ENCODE assay signal across 8 mouse cellular contexts in genomic region chr11:121475699-121476415, GRCm38 (mm10). TPM values are rescaled to one million over a fixed set of nuclear protein-coding genes. Genes with fewer than 3 reads are reported as not detected.
DNase-seq lines count a peak whose midpoint lies in the region; ATAC-seq and TF ChIP-seq lines count a peak whose summit lies in the region.

No protein-coding gene starts in this region.

- no peak overlapping the region for H3K27ac ChIP-seq in forebrain, embryonic 10.5 days
- no peak overlapping the region for H3K27ac ChIP-seq in forebrain, embryonic 12.5 days
- no peak overlapping the region for H3K27ac ChIP-seq in bone marrow, adult 2 months (ENCODE audit: control insufficient read depth, insufficient read depth, low read depth, low read length, poor library complexity)
- no peak overlapping the region for H3K27ac ChIP-seq in hindbrain, embryonic 16.5 days (ENCODE audit: low read depth, low read length)

- WGBS in forebrain, embryonic 10.5 days, result 39% methylated on average over 9 of the region's 9 CpGs
- WGBS in forebrain, embryonic 12.5 days, result 34% methylated on average over 9 of the region's 9 CpGs
- 18% methylated on average over 9 of the region's 9 CpGs for WGBS in bone marrow, adult 2 months
- 38% methylated on average over 9 of the region's 9 CpGs for WGBS in hindbrain, embryonic 16.5 days

- H3K4me2 ChIP-seq in forebrain, embryonic 12.5 days, result no peak overlapping the region
- H3K4me2 ChIP-seq in hindbrain, embryonic 16.5 days (ENCODE audit: low read length), result no peak overlapping the region

- no peaks in the 10 kb centered on the region for H3K27me3 ChIP-seq in forebrain, embryonic 10.5 days (ENCODE audit: poor library complexity, severe bottlenecking)
- no peaks in the 10 kb centered on the region for H3K27me3 ChIP-seq in forebrain, embryonic 12.5 days
- H3K27me3 ChIP-seq in hindbrain, embryonic 16.5 days (replicated peaks; ENCODE audit: control insufficient read depth, insufficient read depth, low read length), result no peaks in the 10 kb centered on the region

- ATAC-seq in forebrain, embryonic 12.5 days (ENCODE audit: low FRiP score), result no peak
- ATAC-seq in erythroid progenitor cell, adult 5-6 weeks (replicated peaks; ENCODE audit: low FRiP score, poor library complexity, severe bottlenecking), result peak; percentile 72
- ATAC-seq in hindbrain, embryonic 16.5 days, result peak; percentile 67
- peak; percentile 69 for ATAC-seq in megakaryocyte-erythroid progenitor cell, adult 5-6 weeks (replicated peaks; ENCODE audit: low FRiP score, low TSS enrichment, poor library complexity, severe bottlenecking)

- DNase-seq in forebrain, embryonic 10.5 days (ENCODE audit: extremely low spot score, low spot score), result peak; percentile 72
- DNase-seq in left cerebral cortex, adult 11 months (ENCODE audit: low spot score), result peak; percentile 40
- peak; percentile 73 to 87 for DNase-seq in spleen, postnatal 10 days (ENCODE audit: low spot score in 2 of 2)

- peak; percentile 91 for TF ChIP-seq CTCF in bone marrow, adult 2 months (IDR thresholded peaks at IDR 0.05; ENCODE audit: control insufficient read depth, insufficient read depth, low read length)

- H3K4me1 ChIP-seq in forebrain, embryonic 10.5 days, result no peaks in the 10 kb centered on the region
- H3K4me1 ChIP-seq in forebrain, embryonic 12.5 days, result no peaks in the 10 kb centered on the region
- peaks cover 6% of the 10 kb centered on the region for H3K4me1 ChIP-seq in bone marrow, adult 2 months (ENCODE audit: control insufficient read depth, insufficient read depth, low read length)
- H3K4me1 ChIP-seq in hindbrain, embryonic 16.5 days (ENCODE audit: control insufficient read depth, insufficient read depth, low read depth, low read length), result no peaks in the 10 kb centered on the region

- no peaks in the 10 kb centered on the region for H3K9me3 ChIP-seq in forebrain, embryonic 10.5 days
- no peaks in the 10 kb centered on the region for H3K9me3 ChIP-seq in forebrain, embryonic 12.5 days
- no peaks in the 10 kb centered on the region for H3K9me3 ChIP-seq in hindbrain, embryonic 16.5 days (ENCODE audit: control insufficient read depth, low read length)

- no peak for TF ChIP-seq POLR2A in bone marrow, adult 2 months (IDR thresholded peaks at IDR 0.05; ENCODE audit: borderline replicate concordance, control insufficient read depth, low read depth, low read length)

- no peak overlapping the region for H3K9ac ChIP-seq in forebrain, embryonic 12.5 days
- H3K9ac ChIP-seq in hindbrain, embryonic 16.5 days (ENCODE audit: low read depth, low read length), result no peak overlapping the region

- H3K4me3 ChIP-seq in forebrain, embryonic 10.5 days, result no peak overlapping the region
- H3K4me3 ChIP-seq in forebrain, embryonic 12.5 days (replicated peaks), result no peak overlapping the region
- no peak overlapping the region for H3K4me3 ChIP-seq in bone marrow, adult 2 months (replicated peaks; ENCODE audit: control insufficient read depth, low read depth, low read length)
- no peak overlapping the region for H3K4me3 ChIP-seq in hindbrain, embryonic 16.5 days (ENCODE audit: low read length)

- H3K36me3 ChIP-seq in forebrain, embryonic 10.5 days (replicated peaks), result peaks cover 54% of the 10 kb centered on the region
- peaks cover 41% of the 10 kb centered on the region for H3K36me3 ChIP-seq in forebrain, embryonic 12.5 days (replicated peaks)
- peaks cover 9% of the 10 kb centered on the region for H3K36me3 ChIP-seq in hindbrain, embryonic 16.5 days (ENCODE audit: control insufficient read depth, insufficient read depth, low read length)

RNA-seq across cellular contexts. Expression of gene Tbcd, which starts 24.1 kb away (rescaled TPM):
- 53.3 and 57.1 TPM in 2 replicates for polyA plus RNA-seq in forebrain, embryonic 10.5 days (2016; fragmentation: Nextera tagmentation; extraction: Ambion mirVana)
- 56.0 and 60.6 TPM in 2 replicates for polyA plus RNA-seq in forebrain, embryonic 12.5 days (2016; fragmentation: Nextera tagmentation; extraction: Ambion mirVana)
- 25.2 and 28.4 TPM in 2 replicates for polyA plus RNA-seq in bone marrow, adult 2 months (2011; ENCODE audit: insufficient read depth, insufficient read length, low replicate concordance, missing spikeins)
- total RNA-seq in erythroid progenitor cell, adult 5-6 weeks (2015; ENCODE audit: low replicate concordance), result 84.7 and 94.8 TPM in 2 replicates
- 90.7 and 125 TPM in 2 replicates for total RNA-seq in erythroid progenitor cell, adult 5-6 weeks (2017; ENCODE audit: low replicate concordance)
- 60.8 and 64.2 TPM in 2 replicates for polyA plus RNA-seq in hindbrain, embryonic 16.5 days (2015; fragmentation: Nextera tagmentation; extraction: Ambion mirVana)
- 64.2 and 85.0 TPM in 2 replicates for total RNA-seq in megakaryocyte-erythroid progenitor cell, adult 5-6 weeks (2014; fragmentation: Nextera tagmentation)
- total RNA-seq in megakaryocyte-erythroid progenitor cell, adult 5-6 weeks (2017), result 53.6 and 105 TPM in 2 replicates

RNA-seq across cellular contexts. Expression of gene Fn3k, which starts 41.1 kb away (rescaled TPM):
- 0.58 and 0.79 TPM in 2 replicates for polyA plus RNA-seq in forebrain, embryonic 10.5 days (2016; fragmentation: Nextera tagmentation; extraction: Ambion mirVana)
- polyA plus RNA-seq in forebrain, embryonic 12.5 days (2016; fragmentation: Nextera tagmentation; extraction: Ambion mirVana), result 0.91 and 1.4 TPM in 2 replicates
- polyA plus RNA-seq in bone marrow, adult 2 months (2011; ENCODE audit: insufficient read depth, insufficient read length, low replicate concordance, missing spikeins), result 66.5 and 69.0 TPM in 2 replicates
- total RNA-seq in erythroid progenitor cell, adult 5-6 weeks (2015; ENCODE audit: low replicate concordance), result 245 and 327 TPM in 2 replicates
- total RNA-seq in erythroid progenitor cell, adult 5-6 weeks (2017; ENCODE audit: low replicate concordance), result 308 and 310 TPM in 2 replicates
- polyA plus RNA-seq in hindbrain, embryonic 16.5 days (2015; fragmentation: Nextera tagmentation; extraction: Ambion mirVana), result 7.7 and 7.8 TPM in 2 replicates
- 0.81 TPM in 1 of 2 replicates, not detected in the other for total RNA-seq in megakaryocyte-erythroid progenitor cell, adult 5-6 weeks (2014; fragmentation: Nextera tagmentation)
- total RNA-seq in megakaryocyte-erythroid progenitor cell, adult 5-6 weeks (2017), result 0.11 and 0.47 TPM in 2 replicates

RNA-seq across cellular contexts. Expression of gene Zfp750, which starts 43.3 kb away (rescaled TPM):
- polyA plus RNA-seq in forebrain, embryonic 10.5 days (2016; fragmentation: Nextera tagmentation; extraction: Ambion mirVana), result 0.49 and 0.69 TPM in 2 replicates
- polyA plus RNA-seq in forebrain, embryonic 12.5 days (2016; fragmentation: Nextera tagmentation; extraction: Ambion mirVana), result 0.59 and 0.85 TPM in 2 replicates
- polyA plus RNA-seq in bone marrow, adult 2 months (2011; ENCODE audit: insufficient read depth, insufficient read length, low replicate concordance, missing spikeins), result not detected in 2 replicates
- not detected in 2 replicates for total RNA-seq in erythroid progenitor cell, adult 5-6 weeks (2015; ENCODE audit: low replicate concordance)
- total RNA-seq in erythroid progenitor cell, adult 5-6 weeks (2017; ENCODE audit: low replicate concordance), result 1.4 TPM in 1 of 2 replicates, not detected in the other
- polyA plus RNA-seq in hindbrain, embryonic 16.5 days (2015; fragmentation: Nextera tagmentation; extraction: Ambion mirVana), result 0.38 and 0.54 TPM in 2 replicates
- total RNA-seq in megakaryocyte-erythroid progenitor cell, adult 5-6 weeks (2014; fragmentation: Nextera tagmentation), result not detected in 2 replicates
- total RNA-seq in megakaryocyte-erythroid progenitor cell, adult 5-6 weeks (2017), result 0.66 TPM in 1 of 2 replicates, not detected in the other

RNA-seq across cellular contexts. Expression of gene Fn3krp, which starts 54.7 kb away (rescaled TPM):
- 7.8 and 8.1 TPM in 2 replicates for polyA plus RNA-seq in forebrain, embryonic 10.5 days (2016; fragmentation: Nextera tagmentation; extraction: Ambion mirVana)
- 7.3 and 7.7 TPM in 2 replicates for polyA plus RNA-seq in forebrain, embryonic 12.5 days (2016; fragmentation: Nextera tagmentation; extraction: Ambion mirVana)
- polyA plus RNA-seq in bone marrow, adult 2 months (2011; ENCODE audit: insufficient read depth, insufficient read length, low replicate concordance, missing spikeins), result 29.3 and 53.1 TPM in 2 replicates
- total RNA-seq in erythroid progenitor cell, adult 5-6 weeks (2015; ENCODE audit: low replicate concordance), result 107 and 114 TPM in 2 replicates
- total RNA-seq in erythroid progenitor cell, adult 5-6 weeks (2017; ENCODE audit: low replicate concordance), result 161 and 188 TPM in 2 replicates
- polyA plus RNA-seq in hindbrain, embryonic 16.5 days (2015; fragmentation: Nextera tagmentation; extraction: Ambion mirVana), result 8.3 and 12.2 TPM in 2 replicates
- total RNA-seq in megakaryocyte-erythroid progenitor cell, adult 5-6 weeks (2014; fragmentation: Nextera tagmentation), result 18.8 and 22.0 TPM in 2 replicates
- 35.3 and 42.9 TPM in 2 replicates for total RNA-seq in megakaryocyte-erythroid progenitor cell, adult 5-6 weeks (2017)
